Comparison of ENCODE assay signal across 8 mouse cellular contexts in the genomic region with DNA sequence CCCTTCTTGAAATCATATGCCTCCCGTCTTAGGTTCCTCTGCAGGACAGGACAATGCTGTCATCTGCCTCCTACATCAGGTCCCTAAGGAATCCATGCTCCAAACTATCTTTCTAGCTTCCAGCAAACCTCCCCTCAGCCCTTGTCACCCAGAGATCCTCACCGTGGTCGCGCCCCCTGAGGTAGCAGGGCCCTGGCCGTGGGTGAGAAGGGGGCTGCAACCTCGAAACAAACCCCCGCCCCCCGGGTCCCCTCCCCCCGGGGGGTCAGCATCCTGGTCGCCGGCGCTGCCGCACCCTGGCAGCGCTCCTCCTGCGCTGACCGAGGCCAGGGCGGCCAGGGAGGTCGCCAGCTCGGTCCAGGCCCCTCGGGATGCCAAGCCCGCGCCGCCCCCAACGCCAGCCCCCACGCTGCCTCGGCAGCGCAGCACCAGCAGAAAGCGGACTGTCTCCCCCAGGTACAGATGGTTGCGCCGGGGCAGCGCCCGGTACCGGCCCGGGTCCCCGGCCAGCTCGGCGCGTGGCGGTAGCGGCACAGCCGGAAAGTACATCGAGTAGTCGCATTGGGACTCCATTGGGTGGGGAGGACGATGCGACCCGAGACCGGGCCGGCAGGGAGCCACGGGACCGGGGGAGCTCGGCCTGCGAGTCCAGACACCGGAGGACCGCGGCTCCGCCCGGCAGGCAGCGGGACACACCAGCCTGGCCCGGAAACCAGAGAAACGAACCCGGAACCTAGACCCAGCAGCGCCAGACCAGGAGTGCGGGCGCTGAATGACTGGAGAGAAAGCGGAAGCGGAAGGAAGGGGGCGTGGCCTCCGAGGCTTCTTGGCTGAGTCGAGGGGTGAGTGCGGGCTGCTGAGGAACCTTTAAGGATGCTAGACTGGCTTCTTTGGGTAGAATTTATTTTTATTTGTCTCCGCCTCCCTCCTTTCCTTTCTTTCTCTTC. TPM values are rescaled to one million over a fixed set of nuclear protein-coding genes. Genes with fewer than 3 reads are reported as not detected.
A peak's percentile ranks its signal among the peaks of the same experiment; 100 is the strongest.
DNase-seq lines count a peak whose midpoint lies in the region; ATAC-seq and TF ChIP-seq lines count a peak whose summit lies in the region.

A gene (minus strand): TSS at position 774 of the 947 bp plus-strand sequence.

- under 1% methylated on average over 65 of the region's 71 CpGs for WGBS in embryonic facial prominence, embryonic 13.5 days
- under 1% methylated on average over 71 of the region's 71 CpGs for WGBS in heart, adult 2 months
- under 1% methylated on average over 56 of the region's 71 CpGs for WGBS in limb, embryonic 14.5 days
- under 1% methylated on average over 59 of the region's 71 CpGs for WGBS in midbrain, postnatal 0 days

- H3K4me1 ChIP-seq in embryonic facial prominence, embryonic 13.5 days = peaks cover 29% of the 10 kb centered on the region
- peaks cover 5% of the 10 kb centered on the region; the same call in 1 of the 2 replicates for H3K4me1 ChIP-seq in heart, adult 2 months (ENCODE audit: control insufficient read depth, insufficient read depth, low read length)
- peaks cover 13% of the 10 kb centered on the region for H3K4me1 ChIP-seq in limb, embryonic 14.5 days (ENCODE audit: control insufficient read depth, insufficient read depth, low read length)
- H3K4me1 ChIP-seq in midbrain, postnatal 0 days (ENCODE audit: insufficient read depth, low read length) = peaks cover 4% of the 10 kb centered on the region; the same call in 1 of the 2 replicates

- peak within 1 kb of the TSS; percentile 95 for H3K4me2 ChIP-seq in embryonic facial prominence, embryonic 13.5 days
- H3K4me2 ChIP-seq in limb, embryonic 14.5 days (replicated peaks; ENCODE audit: low read depth, low read length, severe bottlenecking) = peak within 1 kb of the TSS; percentile 97
- peak within 1 kb of the TSS; percentile 63 for H3K4me2 ChIP-seq in midbrain, postnatal 0 days (ENCODE audit: low read depth, low read length, poor library complexity, severe bottlenecking)

- no peaks in the 10 kb centered on the region for H3K79me2 ChIP-seq in heart, adult 2 months (replicated peaks; ENCODE audit: control insufficient read depth, insufficient read depth, low read length)

- H3K27me3 ChIP-seq in embryonic facial prominence, embryonic 13.5 days = no peaks in the 10 kb centered on the region
- no peaks in the 10 kb centered on the region for H3K27me3 ChIP-seq in heart, adult 2 months (ENCODE audit: control insufficient read depth, insufficient read depth, low read length)
- H3K27me3 ChIP-seq in limb, embryonic 14.5 days (ENCODE audit: control insufficient read depth, insufficient read depth, low read length) = no peaks in the 10 kb centered on the region
- no peaks in the 10 kb centered on the region for H3K27me3 ChIP-seq in midbrain, postnatal 0 days (ENCODE audit: insufficient read depth, low read length)

- peak within 1 kb of the TSS; percentile 76 for H3K27ac ChIP-seq in embryonic facial prominence, embryonic 13.5 days
- peak within 1 kb of the TSS; percentile 76 for H3K27ac ChIP-seq in heart, adult 2 months
- H3K27ac ChIP-seq in limb, embryonic 14.5 days (replicated peaks; ENCODE audit: low read depth, low read length) = peak within 1 kb of the TSS; percentile 48
- peak within 1 kb of the TSS; percentile 79 for H3K27ac ChIP-seq in midbrain, postnatal 0 days (ENCODE audit: low read depth, low read length)

- peak within 1 kb of the TSS; percentile 92 for H3K9ac ChIP-seq in embryonic facial prominence, embryonic 13.5 days
- H3K9ac ChIP-seq in heart, adult 2 months (ENCODE audit: low read depth, low read length) = peak within 1 kb of the TSS; percentile 95
- H3K9ac ChIP-seq in limb, embryonic 14.5 days (ENCODE audit: low read depth, low read length, severe bottlenecking) = peak within 1 kb of the TSS; percentile 90
- H3K9ac ChIP-seq in midbrain, postnatal 0 days (replicated peaks; ENCODE audit: low read length, poor library complexity, severe bottlenecking) = peak within 1 kb of the TSS; percentile 95

- TF ChIP-seq CTCF in heart, adult 2 months (IDR thresholded peaks at IDR 0.05) = peak; percentile 8; the same call in 1 of the 2 replicates
- peak; percentile 33; the same call in 1 of the 2 replicates for TF ChIP-seq CTCF in midbrain, postnatal 0 days (IDR thresholded peaks at IDR 0.05)

- H3K4me3 ChIP-seq in embryonic facial prominence, embryonic 13.5 days = peak within 1 kb of the TSS; percentile 88
- peak within 1 kb of the TSS; percentile 67 for H3K4me3 ChIP-seq in heart, adult 2 months
- H3K4me3 ChIP-seq in limb, embryonic 14.5 days (replicated peaks; ENCODE audit: low read length) = peak within 1 kb of the TSS; percentile 93
- peak within 1 kb of the TSS; percentile 94 for H3K4me3 ChIP-seq in midbrain, postnatal 0 days (ENCODE audit: low read depth, low read length)

- peaks cover 55% of the 10 kb centered on the region for H3K36me3 ChIP-seq in embryonic facial prominence, embryonic 13.5 days
- no peaks in the 10 kb centered on the region for H3K36me3 ChIP-seq in heart, adult 2 months (ENCODE audit: control insufficient read depth, insufficient read depth, low read length)
- H3K36me3 ChIP-seq in limb, embryonic 14.5 days (ENCODE audit: control insufficient read depth, insufficient read depth, low read length) = peaks cover 38% of the 10 kb centered on the region
- H3K36me3 ChIP-seq in midbrain, postnatal 0 days (ENCODE audit: insufficient read depth, low read length) = peaks cover 28% of the 10 kb centered on the region

- TF ChIP-seq EP300 in heart, adult 2 months (IDR thresholded peaks at IDR 0.05; ENCODE audit: insufficient read depth, low read depth, low read length) = no peak

- peak; percentile 85 for TF ChIP-seq POLR2A in heart, adult 2 months (IDR thresholded peaks at IDR 0.05; ENCODE audit: insufficient read depth, low read depth, low read length)
- peak; percentile 84; the same call in 1 of the 2 replicates for TF ChIP-seq POLR2A in limb, embryonic 14.5 days (IDR thresholded peaks at IDR 0.05; ENCODE audit: borderline replicate concordance, extremely low read depth, insufficient read depth, insufficient read length)

- H3K9me3 ChIP-seq in embryonic facial prominence, embryonic 13.5 days = no peaks in the 10 kb centered on the region
- no peaks in the 10 kb centered on the region for H3K9me3 ChIP-seq in limb, embryonic 14.5 days (ENCODE audit: control insufficient read depth, low read length)
- H3K9me3 ChIP-seq in midbrain, postnatal 0 days (ENCODE audit: low read length) = no peaks in the 10 kb centered on the region

- intact Hi-C loops in heart, adult 2 months (cut with DNase I) = no loop called here

- peak; percentile 73; the same call in 1 of the 2 replicates for ATAC-seq in embryonic facial prominence, embryonic 13.5 days (ENCODE audit: insufficient number of reproducible peaks, insufficient read depth, low FRiP score, low TSS enrichment, low read depth)
- ATAC-seq in limb, embryonic 14.5 days (ENCODE audit: low FRiP score, low read depth) = peak; percentile 93
- ATAC-seq in midbrain, postnatal 0 days (ENCODE audit: low FRiP score) = peak; percentile 90

- DNase-seq in 3134 (ENCODE audit: extremely low read depth, insufficient read length, low spot score) = peak; percentile 87
- DNase-seq in adrenal gland, postnatal 36 days = peak; percentile 96
- DNase-seq in heart, adult 2 months = peak; percentile 91 to 93
- peak; percentile 93 for DNase-seq in kidney, adult 9 months
- peak; percentile 95 for DNase-seq in limb, embryonic 14.5 days (ENCODE audit: low spot score)
- peak; percentile 95 for DNase-seq in midbrain, postnatal 0 days (ENCODE audit: low spot score)
- peak; percentile 83 to 87 for DNase-seq in spleen, postnatal 14 days (ENCODE audit: low spot score in 2 of 2)

RNA-seq across cellular contexts. Expression of the gene that starts here (rescaled TPM):
- total RNA-seq in adrenal gland, postnatal 36 days (2021) = 10 to 100 TPM; 20.6 to 30.4 TPM
- polyA plus RNA-seq in embryonic facial prominence, embryonic 13.5 days (2015; fragmentation: Nextera tagmentation; extraction: Ambion mirVana) = 5.8 and 9.0 TPM in 2 replicates
- 1 to 10 TPM; 3.7 to 4.0 TPM for total RNA-seq in heart, adult 2 months (2021)
- 10.4 and 15.2 TPM in 2 replicates for polyA plus RNA-seq in heart, adult 2 months (2012; rRNA removed)
- 81.0 and 102 TPM in 2 replicates for polyA plus RNA-seq in limb, embryonic 14.5 days (2012; rRNA removed)
- polyA plus RNA-seq in limb, embryonic 14.5 days (2014; fragmentation: Nextera tagmentation; extraction: Ambion mirVana) = 5.2 and 7.6 TPM in 2 replicates
- 73.1 and 79.2 TPM in 2 replicates for total RNA-seq in midbrain, postnatal 0 days (2014; rRNA removed)
- 15.4 and 17.3 TPM in 2 replicates for polyA plus RNA-seq in midbrain, postnatal 0 days (2015; fragmentation: Nextera tagmentation; extraction: Ambion mirVana)

Comparison
In these comparisons a context has a peak if more than half of its experiments do, and no peak if none do; other contexts are left out.
1. Peak in every context shown above with its lines: DNase-seq, ATAC-seq, H3K4me3 ChIP-seq and H3K27ac ChIP-seq.
2. RNA of the gene that starts here (total RNA-seq): 73.1 to 79.2 TPM in midbrain, postnatal 0 days and 20.6 to 30.4 TPM in adrenal gland, postnatal 36 days; 3.7 to 4.0 TPM in heart, adult 2 months; every median in the first group is over 4 times any median in the second.